In the genomic region with DNA sequence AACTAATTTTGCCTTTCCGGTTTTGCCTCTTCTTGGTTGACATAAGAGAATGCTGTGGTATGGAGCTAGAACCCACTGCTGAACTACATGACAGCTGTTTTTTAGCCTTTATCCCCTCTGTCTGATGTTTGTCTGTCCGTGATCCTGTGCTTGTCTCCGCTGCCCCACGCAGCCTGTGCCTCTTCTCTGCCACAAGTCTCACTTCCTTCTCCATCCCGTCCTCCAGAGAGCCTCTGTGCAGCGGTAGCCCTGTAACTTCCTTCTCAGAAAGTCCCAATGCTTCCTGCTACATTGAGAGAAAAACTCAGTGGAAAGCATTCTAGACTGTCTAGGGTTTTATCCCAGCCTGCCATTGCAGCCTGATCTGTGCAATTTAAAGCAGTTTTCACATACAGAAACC, we compare ENCODE assay signal across 8 mouse cellular contexts. TPM values are rescaled to one million over a fixed set of nuclear protein-coding genes. Genes with fewer than 3 reads are reported as not detected.
DNase-seq lines count a peak whose midpoint lies in the region; ATAC-seq and TF ChIP-seq lines count a peak whose summit lies in the region.

No protein-coding gene starts in this region.

- no peak for TF ChIP-seq CTCF in heart, adult 2 months (IDR thresholded peaks at IDR 0.05)

- H3K9me3 ChIP-seq in hindbrain, embryonic 13.5 days, result no peaks in the 10 kb centered on the region
- H3K9me3 ChIP-seq in midbrain, embryonic 10.5 days (replicated peaks), result no peaks in the 10 kb centered on the region

- peak overlapping the region; percentile 79 for H3K4me3 ChIP-seq in heart, adult 2 months
- peak overlapping the region; percentile 87 for H3K4me3 ChIP-seq in hindbrain, embryonic 13.5 days
- peak overlapping the region; percentile 90 for H3K4me3 ChIP-seq in midbrain, embryonic 10.5 days

- H3K79me2 ChIP-seq in heart, adult 2 months (replicated peaks; ENCODE audit: control insufficient read depth, insufficient read depth, low read length), result peaks cover 13% of the 10 kb centered on the region

- ATAC-seq in hindbrain, embryonic 13.5 days (ENCODE audit: low FRiP score), result no peak

- H3K9ac ChIP-seq in heart, adult 2 months (ENCODE audit: low read depth, low read length), result 0 out of 2 replicates have a peak overlapping the region, but pooled peaks have one; percentile 16
- H3K9ac ChIP-seq in hindbrain, embryonic 13.5 days, result no peak overlapping the region; the same call in 1 of the 2 replicates

- peak overlapping the region; percentile 97 for H3K4me2 ChIP-seq in hindbrain, embryonic 13.5 days

- no peak overlapping the region for H3K27ac ChIP-seq in heart, adult 2 months
- no peak overlapping the region for H3K27ac ChIP-seq in hindbrain, embryonic 13.5 days
- no peak overlapping the region for H3K27ac ChIP-seq in midbrain, embryonic 10.5 days (replicated peaks)

- peak in 1 of 2 experiments; percentile 27 for DNase-seq in heart, adult 2 months
- DNase-seq in heart, adult 9 months (ENCODE audit: low spot score in 2 of 2), result no peak
- peak; percentile 44 for DNase-seq in MEL-GATA-1-ER (ENCODE audit: extremely low read depth, low read depth)
- DNase-seq in midbrain, embryonic 10.5 days (ENCODE audit: low spot score), result no peak
- no peak for DNase-seq in cerebellum, postnatal 36 days
- DNase-seq in left cerebral cortex, postnatal 4 days, result no peak
- DNase-seq in left cerebral cortex, postnatal 10 days (ENCODE audit: extremely low spot score in 1 of 2, low spot score in 2 of 2), result no peak

- TF ChIP-seq EP300 in heart, adult 2 months (IDR thresholded peaks at IDR 0.05; ENCODE audit: insufficient read depth, low read depth, low read length), result no peak

- no peaks in the 10 kb centered on the region for H3K36me3 ChIP-seq in heart, adult 2 months (ENCODE audit: control insufficient read depth, insufficient read depth, low read length)
- H3K36me3 ChIP-seq in hindbrain, embryonic 13.5 days, result peaks cover 58% of the 10 kb centered on the region
- peaks cover 61% of the 10 kb centered on the region for H3K36me3 ChIP-seq in midbrain, embryonic 10.5 days

- intact Hi-C loops in heart, adult 2 months (cut with DNase I), result loop anchor here (2.0 kb wide), 2 partner anchors 40 to 72 kb away; a partner anchor contains a TSS
- intact Hi-C loops in left cerebral cortex, postnatal 4 days (cut with DNase I), result no loop called here
- intact Hi-C loops in left cerebral cortex, postnatal 10 days (cut with DNase I), result no loop called here

- 38% methylated on average over 6 of the region's 6 CpGs for WGBS in heart, adult 2 months
- 84% methylated on average over 6 of the region's 6 CpGs for WGBS in hindbrain, embryonic 13.5 days
- WGBS in midbrain, embryonic 10.5 days, result 90% methylated on average over 6 of the region's 6 CpGs

- peaks cover 6% of the 10 kb centered on the region for H3K4me1 ChIP-seq in heart, adult 2 months (ENCODE audit: control insufficient read depth, insufficient read depth, low read length)
- peaks cover 28% of the 10 kb centered on the region for H3K4me1 ChIP-seq in hindbrain, embryonic 13.5 days (replicated peaks)
- H3K4me1 ChIP-seq in midbrain, embryonic 10.5 days, result peaks cover 28% of the 10 kb centered on the region

- no peaks in the 10 kb centered on the region for H3K27me3 ChIP-seq in heart, adult 2 months (ENCODE audit: control insufficient read depth, insufficient read depth, low read length)
- H3K27me3 ChIP-seq in hindbrain, embryonic 13.5 days, result no peaks in the 10 kb centered on the region
- H3K27me3 ChIP-seq in midbrain, embryonic 10.5 days (ENCODE audit: low read depth, poor library complexity, severe bottlenecking), result no peaks in the 10 kb centered on the region

- no peak for TF ChIP-seq POLR2A in heart, adult 2 months (IDR thresholded peaks at IDR 0.05; ENCODE audit: insufficient read depth, low read depth, low read length)

RNA-seq across cellular contexts. Expression of a gene that starts 1.3 kb away (rescaled TPM):
- total RNA-seq in heart, adult 2 months (2021), result 10 to 100 TPM; 66.4 to 66.9 TPM
- polyA plus RNA-seq in heart, adult 2 months (2012; rRNA removed), result 26.6 and 34.2 TPM in 2 replicates
- polyA plus RNA-seq in hindbrain, embryonic 13.5 days (2015; fragmentation: Nextera tagmentation; extraction: Ambion mirVana), result 416 and 430 TPM in 2 replicates
- 379 and 381 TPM in 2 replicates for polyA plus RNA-seq in midbrain, embryonic 10.5 days (2016; fragmentation: Nextera tagmentation; extraction: Ambion mirVana)
- total RNA-seq in left cerebral cortex, postnatal 4 days (2021), result 100 to 1,000 TPM; 288 to 299 TPM
- total RNA-seq in left cerebral cortex, postnatal 10 days (2021), result 100 to 1,000 TPM; 318 to 324 TPM

RNA-seq across cellular contexts. Expression of a gene that starts 1.6 kb away (rescaled TPM):
- total RNA-seq in heart, adult 2 months (2021), result 10 to 100 TPM; 23.5 to 24.2 TPM
- 16.1 and 16.2 TPM in 2 replicates for polyA plus RNA-seq in heart, adult 2 months (2012; rRNA removed)
- polyA plus RNA-seq in hindbrain, embryonic 13.5 days (2015; fragmentation: Nextera tagmentation; extraction: Ambion mirVana), result 70.0 and 70.6 TPM in 2 replicates
- 59.2 and 62.9 TPM in 2 replicates for polyA plus RNA-seq in midbrain, embryonic 10.5 days (2016; fragmentation: Nextera tagmentation; extraction: Ambion mirVana)
- 10 to 100 TPM; 64.4 to 68.2 TPM for total RNA-seq in left cerebral cortex, postnatal 4 days (2021)
- total RNA-seq in left cerebral cortex, postnatal 10 days (2021), result 10 to 100 TPM; 50.5 to 52.5 TPM

RNA-seq across cellular contexts. Expression of a gene that starts 9.8 kb away (rescaled TPM):
- 1 to 10 TPM in 1 of 2 experiments, under 1 TPM in 1; 0.97 to 1.5 TPM for total RNA-seq in heart, adult 2 months (2021)
- polyA plus RNA-seq in heart, adult 2 months (2012; rRNA removed), result 3.2 and 4.8 TPM in 2 replicates
- 11.8 TPM in 2 replicates for polyA plus RNA-seq in hindbrain, embryonic 13.5 days (2015; fragmentation: Nextera tagmentation; extraction: Ambion mirVana)
- 5.9 and 6.7 TPM in 2 replicates for polyA plus RNA-seq in midbrain, embryonic 10.5 days (2016; fragmentation: Nextera tagmentation; extraction: Ambion mirVana)
- total RNA-seq in left cerebral cortex, postnatal 4 days (2021), result 10 to 100 TPM; 12.4 to 14.1 TPM
- total RNA-seq in left cerebral cortex, postnatal 10 days (2021), result 1 to 10 TPM; 6.1 to 8.1 TPM

RNA-seq across cellular contexts. Expression of a gene that starts 35.5 kb away (rescaled TPM):
- total RNA-seq in heart, adult 2 months (2021), result 10 to 100 TPM; 63.0 to 68.2 TPM
- polyA plus RNA-seq in heart, adult 2 months (2012; rRNA removed), result 74.8 and 98.0 TPM in 2 replicates
- 79.6 and 86.3 TPM in 2 replicates for polyA plus RNA-seq in hindbrain, embryonic 13.5 days (2015; fragmentation: Nextera tagmentation; extraction: Ambion mirVana)
- polyA plus RNA-seq in midbrain, embryonic 10.5 days (2016; fragmentation: Nextera tagmentation; extraction: Ambion mirVana), result 47.2 and 54.3 TPM in 2 replicates
- total RNA-seq in left cerebral cortex, postnatal 4 days (2021), result 100 to 1,000 TPM in 1 of 2 experiments, 10 to 100 TPM in 1; 94.4 to 104 TPM
- total RNA-seq in left cerebral cortex, postnatal 10 days (2021), result 100 to 1,000 TPM; 107 to 112 TPM

RNA-seq across cellular contexts. Expression of a gene that starts 39.9 kb away (rescaled TPM):
- 10 to 100 TPM in 1 of 2 experiments, 1 to 10 TPM in 1; 8.3 to 10.3 TPM for total RNA-seq in heart, adult 2 months (2021)
- 30.4 and 39.0 TPM in 2 replicates for polyA plus RNA-seq in heart, adult 2 months (2012; rRNA removed)
- 17.5 and 19.5 TPM in 2 replicates for polyA plus RNA-seq in hindbrain, embryonic 13.5 days (2015; fragmentation: Nextera tagmentation; extraction: Ambion mirVana)
- polyA plus RNA-seq in midbrain, embryonic 10.5 days (2016; fragmentation: Nextera tagmentation; extraction: Ambion mirVana), result 36.3 and 43.4 TPM in 2 replicates
- total RNA-seq in left cerebral cortex, postnatal 4 days (2021), result 10 to 100 TPM; 14.4 to 15.2 TPM
- total RNA-seq in left cerebral cortex, postnatal 10 days (2021), result 10 to 100 TPM; 15.8 to 19.8 TPM

Comparison
In these comparisons a context has a peak if more than half of its experiments do, and no peak if none do; other contexts are left out.
1. RNA of a gene that starts 1.3 kb away (total RNA-seq): 318 to 324 TPM in left cerebral cortex, postnatal 10 days and 288 to 299 TPM in left cerebral cortex, postnatal 4 days; 66.4 to 66.9 TPM in heart, adult 2 months; every median in the first group is over 4 times any median in the second.
2. Peak in every context shown above with its lines, with median percentiles within 50 percentile points of each other: H3K4me3 ChIP-seq.